Mouse (Mus musculus) megakaryocyte, embryonic 14.5 days (primary cell): ENCODE measurements around the gene Zmym4. TPM values are rescaled to one million over a fixed set of nuclear protein-coding genes. Genes with fewer than 3 reads are reported as not detected.
A peak's percentile ranks its signal among the peaks of the same experiment; 100 is the strongest.
"Not testable (repeated sequence)": the region's sequence is repeated elsewhere in the genome, so short reads cannot be mapped to it uniquely, and the experiment has no call there.

ENCODE experiments used
- H3K27me3 ChIP-seq: replicated peaks from 2 replicates; pipeline ENCODE3; 2012; ENCODE audit warnings: inconsistent platforms
- H3K36me3 ChIP-seq: replicated peaks from 2 replicates; pipeline ENCODE3; 2012; ENCODE audit warnings: low read length, inconsistent platforms, mixed read lengths
- H3K4me1 ChIP-seq: 2 replicates; pipeline ENCODE4 v1.6.1; 2012; ENCODE audit warnings: inconsistent platforms
- H3K4me3 ChIP-seq: replicated peaks from 2 replicates; pipeline ENCODE3; 2012; ENCODE audit warnings: moderate library complexity, mild to moderate bottlenecking, inconsistent platforms
- H3K9me3 ChIP-seq: 2 replicates; pipeline ENCODE4 v1.6.1; 2012; ENCODE audit warnings: inconsistent platforms
- FLI1 ChIP-seq: IDR thresholded peaks from 2 replicates; pipeline ENCODE4 v1.6.1; 2012; ENCODE audit warnings: low read length, inconsistent platforms, mixed read lengths
- GATA1 ChIP-seq: IDR thresholded peaks from 3 replicates; pipeline ENCODE4 v1.6.1; 2012; ENCODE audit warnings: mixed read lengths, low read length, inconsistent platforms, borderline replicate concordance
- polyA plus RNA-seq: library from polyadenylated mRNA; stranded (reverse); fragments of >175 nt; gene quantifications from 2 replicates; pipeline ENCODE4 v1.2.3, GENCODE M21; 2012; ENCODE audit warnings: low replicate concordance; ENCODE audit not compliant: insufficient read depth

Zmym4 gene
- polyA plus RNA-seq, 1 experiment: 0.69 TPM

- Histone ChIP-seq H3K9me3 (no peaks in the 10 kb centered on the region), H3K36me3 (no peaks in the 10 kb centered on the region), H3K4me3 (no peak overlapping the region), H3K4me1 (no peaks in the 10 kb centered on the region), H3K27me3 (peaks cover 2% of the 10 kb centered on the region)
- TF ChIP-seq FLI1 (no peak), GATA1 (no peak)
Measured at GRCm38 (mm10) chr4:126988503-126988902, 20.6 kb upstream of the Zmym4 start.

GRCm38 (mm10) chr4:126986768-126987167, 18.8 kb upstream of the Zmym4 start:
- H3K4me1 ChIP-seq: no peaks in the 10 kb centered on the region
- peaks cover 7% of the 10 kb centered on the region for H3K27me3 ChIP-seq
- H3K36me3 ChIP-seq: no peaks in the 10 kb centered on the region
- no peak for TF ChIP-seq FLI1
- no peaks in the 10 kb centered on the region for H3K9me3 ChIP-seq
- H3K4me3 ChIP-seq: no peak overlapping the region

- peaks cover 14% of the 10 kb centered on the region for H3K27me3 ChIP-seq
- not testable (repeated sequence) for H3K4me1 ChIP-seq, H3K36me3 ChIP-seq, H3K4me3 ChIP-seq, H3K9me3 ChIP-seq
Measured at GRCm38 (mm10) chr4:126983736-126984525, 16.0 kb upstream of the Zmym4 start.

- H3K4me3 ChIP-seq: no peak overlapping the region
- TF ChIP-seq GATA1 (no peak), FLI1 (no peak)
- no peaks in the 10 kb centered on the region for H3K4me1 ChIP-seq
- no peaks in the 10 kb centered on the region for H3K36me3 ChIP-seq
- no peaks in the 10 kb centered on the region for H3K9me3 ChIP-seq
- H3K27me3 ChIP-seq: peaks cover 12% of the 10 kb centered on the region
Measured at GRCm38 (mm10) chr4:126983321-126983720, 15.4 kb upstream of the Zmym4 start.

GRCm38 (mm10) chr4:126978706-126979105, 10.8 kb upstream of the Zmym4 start:
- Histone ChIP-seq H3K4me1 (no peaks in the 10 kb centered on the region; the same call in 1 of the 2 replicates), H3K9me3 (no peaks in the 10 kb centered on the region), H3K36me3 (no peaks in the 10 kb centered on the region), H3K4me3 (no peak overlapping the region), H3K27me3 (peaks cover 12% of the 10 kb centered on the region)
- no peak for TF ChIP-seq GATA1
- TF ChIP-seq FLI1: no peak

- Histone ChIP-seq H3K36me3 (no peaks in the 10 kb centered on the region), H3K27me3 (peaks cover 12% of the 10 kb centered on the region), H3K9me3 (no peaks in the 10 kb centered on the region), H3K4me1 (no peaks in the 10 kb centered on the region; the same call in 1 of the 2 replicates), H3K4me3 (no peak overlapping the region)
- TF ChIP-seq GATA1: no peak
- TF ChIP-seq FLI1: no peak
Measured at GRCm38 (mm10) chr4:126977467-126977866, 9.5 kb upstream of the Zmym4 start.

- TF ChIP-seq FLI1 (no peak), GATA1 (no peak)
- Histone ChIP-seq H3K27me3 (peaks cover 2% of the 10 kb centered on the region), H3K4me1 (peaks cover 18% of the 10 kb centered on the region), H3K4me3 (peak overlapping the region; percentile 94), H3K36me3 (peaks cover 4% of the 10 kb centered on the region), H3K9me3 (no peaks in the 10 kb centered on the region)
Measured at GRCm38 (mm10) chr4:126967241-126967863, 583 bp downstream of the Zmym4 start.

- Histone ChIP-seq H3K36me3 (peaks cover 32% of the 10 kb centered on the region), H3K9me3 (no peaks in the 10 kb centered on the region), H3K4me3 (no peak overlapping the region), H3K4me1 (peaks cover 49% of the 10 kb centered on the region), H3K27me3 (no peaks in the 10 kb centered on the region)
- TF ChIP-seq GATA1 (no peak), FLI1 (no peak)
Measured at GRCm38 (mm10) chr4:126958682-126959081, 9.3 kb downstream of the Zmym4 start.

GRCm38 (mm10) chr4:126958261-126958660, 9.7 kb downstream of the Zmym4 start:
- Histone ChIP-seq H3K9me3 (no peaks in the 10 kb centered on the region), H3K4me3 (no peak overlapping the region), H3K36me3 (peaks cover 28% of the 10 kb centered on the region), H3K27me3 (no peaks in the 10 kb centered on the region), H3K4me1 (peaks cover 45% of the 10 kb centered on the region)
- no peak for TF ChIP-seq FLI1
- TF ChIP-seq GATA1: no peak

GRCm38 (mm10) chr4:126957434-126957833, 10.5 kb downstream of the Zmym4 start:
- H3K27me3 ChIP-seq: no peaks in the 10 kb centered on the region
- peak overlapping the region; percentile 60 for H3K4me3 ChIP-seq
- H3K4me1 ChIP-seq: peaks cover 45% of the 10 kb centered on the region
- peaks cover 28% of the 10 kb centered on the region for H3K36me3 ChIP-seq
- no peak for TF ChIP-seq GATA1
- no peak for TF ChIP-seq FLI1
- no peaks in the 10 kb centered on the region for H3K9me3 ChIP-seq

- not testable (repeated sequence) for H3K9me3 ChIP-seq, H3K27me3 ChIP-seq, H3K4me3 ChIP-seq, H3K4me1 ChIP-seq
- peaks cover 15% of the 10 kb centered on the region for H3K36me3 ChIP-seq
Measured at GRCm38 (mm10) chr4:126950801-126951200, 17.1 kb downstream of the Zmym4 start.
